Mouse (Mus musculus) small intestine, adult 2 months (tissue): ENCODE results near the gene Ttll12.

Experiments
- CTCF ChIP-seq: fragments of 200-500 bp; IDR thresholded peaks from 2 replicates; pipeline ENCODE4 v1.5.1; 2012; ENCODE audit warnings: low read depth, mild to moderate bottlenecking, control low read depth, inconsistent platforms, low read length, moderate library complexity, mixed read lengths; ENCODE audit not compliant: insufficient replicate concordance, insufficient read length; ENCODE audit errors: extremely low read depth
- POLR2A ChIP-seq: fragments of 200-500 bp; IDR thresholded peaks from 2 replicates; pipeline ENCODE4 v1.6.1; 2012; ENCODE audit warnings: low read depth, mild to moderate bottlenecking, control low read depth, inconsistent platforms, low read length, moderate library complexity

DNA sequence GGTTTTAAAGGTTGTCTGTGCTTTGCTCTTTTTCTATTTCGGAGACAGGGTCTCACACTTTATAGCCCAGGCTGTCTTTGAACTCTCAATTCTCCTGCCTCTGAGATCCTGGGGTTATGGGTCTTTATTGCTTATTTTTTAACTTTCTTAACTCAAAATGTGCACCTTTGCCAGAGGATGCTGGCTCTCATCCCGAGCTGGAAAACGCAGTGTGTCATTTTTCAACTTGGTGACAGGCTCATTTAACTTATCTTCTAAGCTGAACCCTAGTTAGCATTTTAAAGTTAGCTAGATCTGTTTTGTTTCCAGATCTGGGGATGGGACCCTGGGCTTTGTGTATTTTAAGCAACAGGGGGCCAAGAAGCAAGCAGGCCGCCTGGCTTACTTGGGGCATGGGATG is 66.1 kb downstream of the Ttll12 start:
- no peak for TF ChIP-seq CTCF
- TF ChIP-seq POLR2A: no peak
